Mouse (Mus musculus) bone marrow, adult 2 months (tissue): ENCODE measurements around the gene March9.

ENCODE experiments used
- CTCF ChIP-seq: fragments of 200-500 bp; IDR thresholded peaks from 2 replicates; pipeline ENCODE4 v1.5.1; 2011; ENCODE audit warnings: low read length, control low read depth; ENCODE audit not compliant: control insufficient read depth, insufficient read depth
- POLR2A ChIP-seq: fragments of 200-500 bp; IDR thresholded peaks from 2 replicates; pipeline ENCODE4 v1.6.1; 2011; ENCODE audit warnings: low read depth, mild to moderate bottlenecking, control low read depth, low read length, borderline replicate concordance; ENCODE audit not compliant: control insufficient read depth

- TF ChIP-seq CTCF = no peak
- no peak for TF ChIP-seq POLR2A
These were observed 11.2 kb upstream of the March9 start for GRCm38 (mm10) chr10:127071203-127071602.
